Mouse (Mus musculus): ENCODE results near the gene Gcsh. TPM values are rescaled to one million over a fixed set of nuclear protein-coding genes. Genes with fewer than 3 reads are reported as not detected.

Gene Gcsh
- polyA plus RNA-seq, 1 experiment from 2014 or later = 111 TPM

DNA sequence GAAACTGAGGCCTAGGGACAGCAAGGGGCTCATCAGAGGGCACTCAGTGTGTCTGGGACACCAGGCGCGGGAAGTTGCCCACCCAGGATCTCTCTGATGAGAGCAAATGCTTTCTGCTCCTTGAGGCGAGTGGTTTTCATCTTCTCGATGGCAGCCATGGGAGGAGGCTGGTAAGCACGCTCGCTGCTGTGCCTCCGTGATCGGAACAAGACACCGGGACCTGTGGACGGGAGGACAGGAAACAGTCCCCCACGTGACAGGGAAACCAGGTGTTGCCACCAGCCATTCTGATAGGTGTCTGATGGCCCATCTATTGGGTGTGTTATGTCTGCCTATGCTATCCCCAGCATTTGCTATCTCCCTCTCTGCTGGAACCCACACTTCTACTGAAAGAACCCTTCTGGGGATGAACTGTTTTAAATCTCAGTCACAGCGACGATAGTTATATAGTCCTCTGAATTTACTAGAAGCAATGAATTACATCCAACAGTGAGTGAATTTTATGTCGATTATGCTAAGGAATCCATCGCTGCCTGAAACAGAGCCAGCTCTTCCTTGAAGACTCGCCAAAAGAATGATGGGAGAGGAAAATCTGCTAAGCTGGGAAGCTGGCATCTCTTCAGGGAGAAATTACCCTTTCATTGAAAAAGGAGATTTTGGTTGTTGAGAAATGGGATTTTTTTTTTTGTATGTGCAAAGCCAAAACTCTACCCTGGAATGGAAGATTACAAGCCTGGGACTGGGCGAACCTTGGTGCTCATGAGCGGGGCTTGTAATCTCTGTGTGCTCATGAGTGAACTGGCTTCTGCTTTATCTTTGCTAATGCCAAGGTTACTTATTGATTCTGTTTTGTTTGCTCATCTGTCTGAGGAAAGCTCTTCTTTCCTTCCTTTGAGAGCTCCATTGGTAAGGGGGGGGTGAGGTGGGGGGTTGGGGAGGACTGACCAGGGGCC, 26.3 kb upstream of the Gcsh start:
- H3K36me3 ChIP-seq (ENCODE audit: control insufficient read depth, insufficient read depth, low read length) = no peaks in the 10 kb centered on the region
- no peak overlapping the region for H3K9ac ChIP-seq (replicated peaks; ENCODE audit: low read depth, low read length)
- 81% methylated on average over 18 of the region's 18 CpGs for WGBS
- no peaks in the 10 kb centered on the region for H3K4me1 ChIP-seq (ENCODE audit: control insufficient read depth, insufficient read depth, low read length)
- H3K27me3 ChIP-seq (ENCODE audit: control insufficient read depth, insufficient read depth, low read length) = no peaks in the 10 kb centered on the region
- H3K4me3 ChIP-seq (ENCODE audit: low read depth, low read length) = no peak overlapping the region
- H3K4me2 ChIP-seq (ENCODE audit: low read depth, low read length) = no peak overlapping the region
- no peak for ATAC-seq (ENCODE audit: low read depth)
- H3K27ac ChIP-seq (ENCODE audit: low read depth, low read length) = no peak overlapping the region
- H3K9me3 ChIP-seq (ENCODE audit: control insufficient read depth, low read length) = no peaks in the 10 kb centered on the region

DNA sequence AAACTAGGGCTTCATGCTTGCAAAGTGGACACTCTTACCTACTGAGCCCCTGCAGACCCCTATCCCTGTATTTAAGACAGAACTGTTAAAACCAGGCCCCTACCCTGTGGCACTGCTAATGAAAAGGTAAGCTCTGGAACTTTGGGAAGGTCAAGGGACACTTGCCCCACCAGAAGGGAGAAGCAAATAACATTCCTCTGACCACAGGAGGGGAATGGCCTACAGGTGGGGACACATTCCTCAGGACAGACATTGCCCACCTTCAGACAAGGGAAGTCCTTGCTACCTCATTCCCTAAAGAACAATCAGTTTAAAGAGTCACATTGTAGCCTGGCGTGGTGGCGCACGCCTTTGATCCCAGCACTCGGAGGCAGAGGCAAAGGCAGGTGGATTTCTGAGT, 24.6 kb upstream of the Gcsh start:
- Histone ChIP-seq H3K27me3 (ENCODE audit: control insufficient read depth, insufficient read depth, low read length) (no peaks in the 10 kb centered on the region), H3K4me1 (ENCODE audit: control insufficient read depth, insufficient read depth, low read length) (no peaks in the 10 kb centered on the region)

GRCm38 (mm10) chr8:117017006-117017405, 23.7 kb upstream of the Gcsh start:
- Histone ChIP-seq H3K9me3 (ENCODE audit: control insufficient read depth, low read length) (no peaks in the 10 kb centered on the region), H3K27me3 (ENCODE audit: control insufficient read depth, insufficient read depth, low read length) (no peaks in the 10 kb centered on the region), H3K27ac (ENCODE audit: low read depth, low read length) (no peak overlapping the region), H3K9ac (replicated peaks; ENCODE audit: low read depth, low read length) (no peak overlapping the region), H3K4me1 (ENCODE audit: control insufficient read depth, insufficient read depth, low read length) (no peaks in the 10 kb centered on the region), H3K4me2 (ENCODE audit: low read depth, low read length) (no peak overlapping the region), H3K36me3 (ENCODE audit: control insufficient read depth, insufficient read depth, low read length) (no peaks in the 10 kb centered on the region), H3K4me3 (ENCODE audit: low read depth, low read length) (no peak overlapping the region)
- 18% methylated on average over 8 of the region's 8 CpGs for WGBS
- no peak for ATAC-seq (ENCODE audit: low read depth)

More for the DNA sequence above, 24.6 kb upstream of the Gcsh start:
- WGBS = 96% methylated on average over 4 of the region's 4 CpGs
- no peak overlapping the region for H3K9ac ChIP-seq (replicated peaks; ENCODE audit: low read depth, low read length)
- H3K4me2 ChIP-seq (ENCODE audit: low read depth, low read length) = no peak overlapping the region
- no peak overlapping the region for H3K27ac ChIP-seq (ENCODE audit: low read depth, low read length)
- no peak overlapping the region for H3K4me3 ChIP-seq (ENCODE audit: low read depth, low read length)
- no peak for ATAC-seq (ENCODE audit: low read depth)
- H3K9me3 ChIP-seq (ENCODE audit: control insufficient read depth, low read length) = no peaks in the 10 kb centered on the region
- no peaks in the 10 kb centered on the region for H3K36me3 ChIP-seq (ENCODE audit: control insufficient read depth, insufficient read depth, low read length)

DNA sequence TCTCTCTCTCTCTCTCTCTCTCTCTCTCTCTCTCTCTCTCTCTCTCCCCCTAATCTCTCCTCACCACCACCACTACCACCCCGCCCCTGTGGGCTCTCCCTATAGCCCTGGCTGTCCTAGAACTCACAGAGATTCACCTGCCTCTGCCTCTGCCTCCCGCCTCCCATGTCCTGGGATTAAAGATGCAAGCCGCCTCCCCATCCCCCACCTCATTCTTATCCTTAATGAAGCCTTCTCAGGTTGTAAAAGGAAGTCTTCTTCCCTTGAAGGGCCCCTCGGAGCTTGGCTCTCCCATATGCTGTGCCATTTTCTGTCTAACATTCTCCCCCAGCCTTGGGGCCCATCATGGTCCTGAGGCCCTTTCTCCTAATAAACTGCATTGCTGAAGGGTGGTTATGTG, 22.3 kb upstream of the Gcsh start:
- Histone ChIP-seq H3K4me1 (ENCODE audit: control insufficient read depth, insufficient read depth, low read length) (no peaks in the 10 kb centered on the region), H3K4me3 (ENCODE audit: low read depth, low read length) (no peak overlapping the region), H3K36me3 (ENCODE audit: control insufficient read depth, insufficient read depth, low read length) (no peaks in the 10 kb centered on the region), H3K27me3 (ENCODE audit: control insufficient read depth, insufficient read depth, low read length) (no peaks in the 10 kb centered on the region), H3K27ac (ENCODE audit: low read depth, low read length) (no peak overlapping the region), H3K9ac (replicated peaks; ENCODE audit: low read depth, low read length) (no peak overlapping the region), H3K9me3 (ENCODE audit: control insufficient read depth, low read length) (no peaks in the 10 kb centered on the region), H3K4me2 (ENCODE audit: low read depth, low read length) (no peak overlapping the region)
- ATAC-seq (ENCODE audit: low read depth) = no peak
- WGBS = 62% methylated on average over 4 of the region's 4 CpGs

GRCm38 (mm10) chr8:117011366-117011765, 18.0 kb upstream of the Gcsh start:
- no peak for ATAC-seq (ENCODE audit: low read depth)
- WGBS = 91% methylated on average over 9 of the region's 9 CpGs
- Histone ChIP-seq H3K27ac (ENCODE audit: low read depth, low read length) (no peak overlapping the region), H3K36me3 (ENCODE audit: control insufficient read depth, insufficient read depth, low read length) (no peaks in the 10 kb centered on the region), H3K4me1 (ENCODE audit: control insufficient read depth, insufficient read depth, low read length) (no peaks in the 10 kb centered on the region), H3K27me3 (ENCODE audit: control insufficient read depth, insufficient read depth, low read length) (no peaks in the 10 kb centered on the region), H3K9me3 (ENCODE audit: control insufficient read depth, low read length) (no peaks in the 10 kb centered on the region), H3K4me2 (ENCODE audit: low read depth, low read length) (no peak overlapping the region), H3K4me3 (ENCODE audit: low read depth, low read length) (no peak overlapping the region), H3K9ac (replicated peaks; ENCODE audit: low read depth, low read length) (no peak overlapping the region)

GRCm38 (mm10) chr8:116994016-116994716, 829 bp upstream of the Gcsh start:
- peak overlapping the region; percentile 72 for H3K4me3 ChIP-seq (ENCODE audit: low read depth, low read length)
- no peaks in the 10 kb centered on the region for H3K36me3 ChIP-seq (ENCODE audit: control insufficient read depth, insufficient read depth, low read length)
- 64% methylated on average over 11 of the region's 11 CpGs for WGBS
- peak overlapping the region; percentile 4; the same call in 1 of the 2 replicates for H3K9ac ChIP-seq (replicated peaks; ENCODE audit: low read depth, low read length)
- H3K9me3 ChIP-seq (ENCODE audit: control insufficient read depth, low read length) = no peaks in the 10 kb centered on the region
- no peak overlapping the region for H3K27ac ChIP-seq (ENCODE audit: low read depth, low read length)
- H3K27me3 ChIP-seq (ENCODE audit: control insufficient read depth, insufficient read depth, low read length) = no peaks in the 10 kb centered on the region
- ATAC-seq (ENCODE audit: low read depth) = no peak
- H3K4me1 ChIP-seq (ENCODE audit: control insufficient read depth, insufficient read depth, low read length) = peaks cover 10% of the 10 kb centered on the region; the same call in 1 of the 2 replicates
- peak overlapping the region; percentile 87 for H3K4me2 ChIP-seq (ENCODE audit: low read depth, low read length)

DNA sequence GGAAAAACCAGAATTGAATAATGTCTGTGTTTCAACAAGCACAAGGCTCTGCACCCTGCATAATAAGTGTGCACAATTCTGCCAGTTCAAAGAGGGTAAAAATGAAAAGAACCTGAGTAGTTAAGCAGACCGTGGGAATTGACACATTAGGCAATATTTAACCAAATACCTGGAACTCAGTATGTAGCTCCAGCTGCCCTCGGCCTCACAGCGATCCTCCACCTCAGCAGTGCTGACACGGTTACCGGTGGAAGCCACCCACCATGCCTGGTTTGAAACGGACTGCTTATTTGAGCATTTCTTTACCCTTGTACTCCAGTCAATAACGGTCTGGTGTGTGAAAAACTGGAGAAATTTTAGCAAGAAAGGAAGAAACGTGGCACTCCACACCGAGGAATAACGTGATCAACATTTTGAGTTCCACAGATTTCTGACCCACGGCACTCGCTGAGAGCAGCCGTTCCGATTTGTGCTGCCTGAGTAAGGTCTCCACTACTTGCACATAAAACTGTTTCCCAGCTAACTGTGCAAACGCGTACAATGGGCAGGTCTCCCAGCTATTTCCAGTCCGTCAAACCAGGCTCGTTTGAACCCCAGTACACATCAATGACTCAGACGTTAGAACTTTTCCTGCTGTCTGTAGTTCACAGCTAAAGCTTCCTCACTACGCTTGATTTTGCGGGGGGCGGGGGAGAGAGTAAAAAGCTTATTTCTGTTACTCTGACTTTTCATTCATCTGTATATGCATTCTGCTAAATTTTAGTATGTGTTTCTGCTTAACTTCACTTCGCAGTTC, 963 bp downstream of the Gcsh start:
- Histone ChIP-seq H3K9me3 (ENCODE audit: control insufficient read depth, low read length) (no peaks in the 10 kb centered on the region), H3K4me3 (ENCODE audit: low read depth, low read length) (peak overlapping the region; percentile 72), H3K27me3 (ENCODE audit: control insufficient read depth, insufficient read depth, low read length) (no peaks in the 10 kb centered on the region), H3K4me2 (ENCODE audit: low read depth, low read length) (peak overlapping the region; percentile 87), H3K36me3 (ENCODE audit: control insufficient read depth, insufficient read depth, low read length) (no peaks in the 10 kb centered on the region), H3K27ac (ENCODE audit: low read depth, low read length) (no peak overlapping the region), H3K9ac (replicated peaks; ENCODE audit: low read depth, low read length) (peak overlapping the region; percentile 52), H3K4me1 (ENCODE audit: control insufficient read depth, insufficient read depth, low read length) (peaks cover 10% of the 10 kb centered on the region; the same call in 1 of the 2 replicates)
- WGBS = 11% methylated on average over 23 of the region's 23 CpGs
- no peak for ATAC-seq (ENCODE audit: low read depth)

- no peaks in the 10 kb centered on the region for H3K9me3 ChIP-seq (ENCODE audit: control insufficient read depth, low read length)
- H3K4me3 ChIP-seq (ENCODE audit: low read depth, low read length) = no peak overlapping the region
- no peak overlapping the region for H3K4me2 ChIP-seq (ENCODE audit: low read depth, low read length)
- H3K36me3 ChIP-seq (ENCODE audit: control insufficient read depth, insufficient read depth, low read length) = no peaks in the 10 kb centered on the region
- H3K27ac ChIP-seq (ENCODE audit: low read depth, low read length) = no peak overlapping the region
- H3K27me3 ChIP-seq (ENCODE audit: control insufficient read depth, insufficient read depth, low read length) = no peaks in the 10 kb centered on the region
- no peak for ATAC-seq (ENCODE audit: low read depth)
- no peak overlapping the region for H3K9ac ChIP-seq (replicated peaks; ENCODE audit: low read depth, low read length)
- peaks cover 10% of the 10 kb centered on the region; the same call in 1 of the 2 replicates for H3K4me1 ChIP-seq (ENCODE audit: control insufficient read depth, insufficient read depth, low read length)
- WGBS = 93% methylated on average over 8 of the region's 8 CpGs
Measured at GRCm38 (mm10) chr8:116991241-116991640, 2.1 kb downstream of the Gcsh start.

All from neural tube, embryonic 14.5 days (tissue).